Mouse (Mus musculus): ENCODE data around the gene Rab5c. TPM values are rescaled to one million over a fixed set of nuclear protein-coding genes. Genes with fewer than 3 reads are reported as not detected.
A peak's percentile ranks its signal among the peaks of the same experiment; 100 is the strongest.

Rab5c gene
- polyA plus RNA-seq, 1 experiment from 2014 or later = 13.1 TPM

DNA sequence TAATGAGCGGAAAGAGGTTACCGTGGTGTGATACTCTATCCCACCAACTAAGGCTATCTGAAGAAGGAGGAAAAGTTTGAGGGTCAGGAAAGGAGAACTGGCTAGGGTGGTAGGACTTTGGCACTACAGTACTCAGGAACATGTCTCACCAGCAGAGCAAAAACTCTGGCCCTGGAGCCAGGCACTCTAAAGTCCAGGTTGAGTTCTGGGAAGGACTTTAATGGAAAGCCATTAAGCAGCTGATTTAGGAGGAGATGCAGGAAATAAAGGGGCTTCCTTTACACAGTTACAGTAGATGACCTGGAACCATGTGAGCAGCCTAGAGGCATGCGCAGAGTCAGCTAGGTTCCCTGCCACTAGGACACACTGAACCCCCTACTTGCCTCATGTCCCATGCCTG lies 10.8 kb downstream of the Rab5c start:
- DNase-seq (ENCODE audit: low spot score) = no peak
- Histone ChIP-seq H3K27me3 (ENCODE audit: low read depth, poor library complexity, severe bottlenecking) (no peaks in the 10 kb centered on the region), H3K4me1 (peaks cover 20% of the 10 kb centered on the region), H3K36me3 (peaks cover 31% of the 10 kb centered on the region), H3K4me3 (no peak overlapping the region), H3K27ac (no peak overlapping the region), H3K9me3 (replicated peaks) (no peaks in the 10 kb centered on the region)
- 96% methylated on average over 3 of the region's 3 CpGs for WGBS

DNA sequence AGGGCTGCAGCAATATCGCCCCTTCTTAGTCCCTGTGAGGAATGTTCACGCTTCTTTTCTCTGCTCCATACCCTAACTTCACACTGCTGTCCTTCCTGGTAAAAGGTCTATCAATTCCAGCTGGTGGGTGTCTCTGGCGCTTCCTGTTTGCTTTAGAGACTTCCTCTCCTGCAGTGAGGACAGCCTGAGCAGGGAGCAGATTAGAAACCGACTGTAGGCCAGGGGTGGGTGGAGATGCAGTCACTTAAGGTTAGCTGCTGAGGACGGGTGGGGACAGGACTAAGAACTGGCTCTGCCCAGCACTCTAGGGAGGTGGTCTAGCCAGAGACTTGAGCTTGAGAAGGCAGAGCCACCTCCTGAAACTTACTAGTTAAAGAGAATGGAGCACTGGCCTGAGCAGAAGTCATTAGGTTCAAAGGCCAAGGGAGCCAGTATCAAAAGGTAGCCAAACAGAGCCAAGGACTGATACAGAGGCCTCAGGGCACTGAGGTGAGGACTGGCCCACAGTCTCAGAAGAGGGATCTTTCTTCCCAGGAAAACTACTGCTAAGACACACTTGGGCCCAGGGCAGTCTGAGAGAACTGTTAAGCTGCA lies 13.0 kb downstream of the Rab5c start:
- WGBS = 36% methylated on average over 5 of the region's 5 CpGs
- no peak for DNase-seq (ENCODE audit: low spot score)
- Histone ChIP-seq H3K4me3 (0 out of 2 replicates have a peak overlapping the region, but pooled peaks have one; percentile 11), H3K27me3 (ENCODE audit: low read depth, poor library complexity, severe bottlenecking) (no peaks in the 10 kb centered on the region), H3K27ac (peak overlapping the region; percentile 74), H3K36me3 (peaks cover 28% of the 10 kb centered on the region), H3K4me1 (peaks cover 31% of the 10 kb centered on the region), H3K9me3 (replicated peaks) (no peaks in the 10 kb centered on the region)

DNA sequence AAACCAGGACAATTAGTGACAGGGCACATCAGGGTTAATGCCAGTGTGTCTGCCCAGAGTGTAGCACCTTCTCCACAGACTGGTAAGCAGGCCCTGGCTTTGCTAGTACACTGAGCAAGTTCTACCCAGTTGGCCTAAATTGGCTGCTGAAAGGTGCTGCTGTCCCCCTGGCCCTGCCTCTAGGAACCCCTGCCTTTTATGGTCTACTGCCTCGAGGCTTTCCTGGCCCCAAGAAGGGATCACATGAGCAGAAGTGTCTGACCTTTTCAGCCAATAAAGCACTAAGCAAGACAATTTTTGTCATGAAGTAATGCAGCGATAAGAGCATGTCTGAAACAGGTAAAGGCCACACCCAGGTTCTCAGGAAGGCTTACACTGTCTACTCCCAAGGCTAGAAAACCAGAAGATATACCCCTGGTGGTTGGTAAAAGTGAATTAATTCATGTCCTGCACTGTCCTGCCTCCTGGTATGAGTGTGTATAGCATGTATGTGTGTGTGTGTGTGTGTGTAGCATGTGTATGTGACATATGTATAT lies 15.5 kb downstream of the Rab5c start:
- Histone ChIP-seq H3K4me1 (peaks cover 34% of the 10 kb centered on the region), H3K4me3 (no peak overlapping the region), H3K9me3 (replicated peaks) (no peaks in the 10 kb centered on the region), H3K27me3 (ENCODE audit: low read depth, poor library complexity, severe bottlenecking) (no peaks in the 10 kb centered on the region), H3K27ac (peak overlapping the region; percentile 19; the same call in 1 of the 2 replicates), H3K36me3 (peaks cover 32% of the 10 kb centered on the region)
- WGBS = 66% methylated on average over 2 of the region's 2 CpGs
- no peak for DNase-seq (ENCODE audit: low spot score)

DNA sequence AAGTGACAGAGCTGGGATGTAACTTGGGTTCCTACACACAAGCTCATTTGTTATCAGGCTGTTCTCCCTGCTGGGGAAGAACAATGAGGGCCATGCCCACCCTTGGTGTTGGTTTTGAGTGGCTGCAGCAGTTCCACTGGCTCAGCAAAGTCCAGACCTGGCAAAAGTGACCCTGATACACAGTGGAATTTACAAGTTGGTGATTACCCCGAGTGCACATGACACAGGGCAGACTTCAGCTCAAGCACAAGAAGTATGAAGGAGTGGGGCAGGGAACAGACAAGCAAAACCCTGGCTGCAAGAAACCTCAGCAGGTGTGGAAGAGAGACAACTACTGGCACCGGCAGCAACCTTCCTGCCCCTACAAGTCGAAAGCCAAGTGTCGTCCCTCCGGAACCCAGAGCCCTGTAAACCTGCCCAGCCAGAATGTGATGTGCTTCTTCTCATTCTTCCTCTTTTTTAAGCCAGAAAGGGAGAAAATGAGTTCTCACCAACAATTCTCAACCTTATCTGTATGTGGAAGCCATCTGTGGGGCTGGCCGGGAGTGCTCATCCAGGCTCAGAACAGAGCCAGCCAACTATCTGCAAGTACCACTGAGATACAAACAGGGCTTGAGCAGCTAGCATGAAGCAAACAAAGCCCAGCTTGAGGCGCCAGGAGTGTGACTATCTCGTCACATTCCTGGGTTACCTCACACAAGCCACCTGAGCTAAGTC lies 16.1 kb downstream of the Rab5c start:
- Histone ChIP-seq H3K4me1 (peaks cover 34% of the 10 kb centered on the region), H3K9me3 (replicated peaks) (no peaks in the 10 kb centered on the region), H3K27ac (0 out of 2 replicates have a peak overlapping the region, but pooled peaks have one; percentile 19), H3K36me3 (peaks cover 36% of the 10 kb centered on the region), H3K4me3 (no peak overlapping the region), H3K27me3 (ENCODE audit: low read depth, poor library complexity, severe bottlenecking) (no peaks in the 10 kb centered on the region)
- no peak for DNase-seq (ENCODE audit: low spot score)
- 81% methylated on average over 8 of the region's 8 CpGs for WGBS

DNA sequence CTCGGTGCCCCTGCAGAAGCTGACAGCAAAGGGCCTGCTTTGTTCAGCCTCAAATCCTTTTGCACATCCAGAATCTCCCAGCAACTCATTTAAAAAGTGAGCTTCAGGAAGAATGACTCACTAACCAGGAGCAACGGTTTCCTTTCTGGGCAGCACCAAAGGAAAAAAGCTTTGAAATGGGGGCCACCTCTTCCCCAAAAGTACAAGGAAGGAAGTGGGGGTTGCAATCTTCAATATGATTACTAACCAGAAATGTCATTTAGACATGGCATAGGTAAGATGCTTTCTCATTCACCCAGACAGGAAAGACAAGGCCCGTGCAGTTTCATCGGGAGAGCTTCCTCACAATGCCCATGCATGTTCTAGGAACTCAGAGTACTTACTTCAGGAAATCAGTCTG lies 16.8 kb downstream of the Rab5c start:
- no peak overlapping the region for H3K27ac ChIP-seq
- no peaks in the 10 kb centered on the region for H3K9me3 ChIP-seq (replicated peaks)
- peaks cover 34% of the 10 kb centered on the region for H3K4me1 ChIP-seq
- peaks cover 42% of the 10 kb centered on the region for H3K36me3 ChIP-seq
- H3K27me3 ChIP-seq (ENCODE audit: low read depth, poor library complexity, severe bottlenecking) = no peaks in the 10 kb centered on the region
- 82% methylated on average over 4 of the region's 4 CpGs for WGBS
- no peak overlapping the region for H3K4me3 ChIP-seq
- no peak for DNase-seq (ENCODE audit: low spot score)

DNA sequence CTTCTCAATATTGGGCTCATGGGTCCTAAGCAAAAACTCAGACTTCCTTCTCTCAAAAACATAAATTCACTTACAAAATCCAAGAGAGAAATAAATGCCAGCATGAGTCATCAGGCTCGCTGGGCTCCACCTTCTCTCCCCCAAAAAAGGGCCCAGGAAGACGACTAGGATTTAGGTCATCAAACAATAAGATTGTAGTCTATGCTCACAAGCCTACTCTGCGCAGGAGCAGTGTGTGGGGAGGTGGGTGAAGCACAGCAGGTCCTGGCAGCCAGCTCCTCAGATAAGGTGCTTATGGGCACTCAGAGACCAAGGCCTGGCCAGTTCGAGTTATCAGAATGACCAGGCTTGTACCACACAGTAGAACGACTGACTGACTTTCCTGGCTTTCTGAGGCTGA lies 17.7 kb downstream of the Rab5c start:
- Histone ChIP-seq H3K4me1 (peaks cover 35% of the 10 kb centered on the region), H3K4me3 (no peak overlapping the region), H3K27me3 (ENCODE audit: low read depth, poor library complexity, severe bottlenecking) (no peaks in the 10 kb centered on the region), H3K27ac (0 out of 2 replicates have a peak overlapping the region, but pooled peaks have one; percentile 14), H3K36me3 (peaks cover 50% of the 10 kb centered on the region), H3K9me3 (replicated peaks) (no peaks in the 10 kb centered on the region)
- 82% methylated on average over 5 of the region's 5 CpGs for WGBS
- DNase-seq (ENCODE audit: low spot score) = no peak

DNA sequence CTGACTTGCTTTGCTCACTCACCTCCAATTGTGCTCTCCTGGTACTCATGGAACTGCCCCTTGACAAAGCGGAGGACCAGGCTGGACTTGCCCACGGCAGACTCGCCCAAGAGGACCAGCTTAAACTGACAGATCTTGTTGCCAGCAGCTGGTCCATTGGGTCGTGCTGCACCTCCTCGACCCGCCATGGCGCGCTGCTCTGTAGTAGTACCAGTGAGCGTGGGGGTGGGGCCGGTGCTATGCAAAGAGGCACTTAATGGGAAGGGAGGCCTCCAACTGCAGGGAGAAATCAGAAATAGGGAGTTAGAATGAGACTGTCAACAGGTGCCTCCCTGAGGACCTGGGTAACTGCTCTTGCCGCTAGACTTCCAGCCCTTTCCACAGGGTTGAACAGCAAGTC lies 18.1 kb downstream of the Rab5c start:
- no peak for DNase-seq (ENCODE audit: low spot score)
- H3K27ac ChIP-seq = no peak overlapping the region
- H3K9me3 ChIP-seq (replicated peaks) = no peaks in the 10 kb centered on the region
- H3K4me1 ChIP-seq = peaks cover 32% of the 10 kb centered on the region
- H3K36me3 ChIP-seq = peaks cover 53% of the 10 kb centered on the region
- 90% methylated on average over 11 of the region's 11 CpGs for WGBS
- no peaks in the 10 kb centered on the region for H3K27me3 ChIP-seq (ENCODE audit: low read depth, poor library complexity, severe bottlenecking)
- H3K4me3 ChIP-seq = no peak overlapping the region

DNA sequence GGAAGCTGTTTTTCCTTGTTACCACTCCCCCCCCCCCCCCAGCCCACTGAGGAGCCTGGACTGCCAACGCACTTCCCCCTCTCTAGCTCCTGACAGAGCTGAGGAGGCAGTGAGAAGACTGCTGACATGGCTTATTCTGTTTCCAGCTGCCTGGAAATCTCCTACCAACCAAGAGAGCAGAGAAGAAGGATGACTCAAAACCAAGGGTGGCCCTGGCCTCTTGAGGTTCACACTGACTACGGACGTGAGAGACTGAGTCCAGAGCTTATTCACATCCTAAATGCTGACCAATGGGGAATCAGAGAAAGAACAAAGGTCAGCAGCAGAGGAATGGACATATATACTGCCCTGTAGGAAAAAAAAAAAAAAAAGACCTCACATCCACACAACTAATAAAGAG lies 18.7 kb downstream of the Rab5c start:
- H3K27me3 ChIP-seq (ENCODE audit: low read depth, poor library complexity, severe bottlenecking) = no peaks in the 10 kb centered on the region
- 89% methylated on average over 3 of the region's 3 CpGs for WGBS
- peaks cover 58% of the 10 kb centered on the region for H3K36me3 ChIP-seq

DNA sequence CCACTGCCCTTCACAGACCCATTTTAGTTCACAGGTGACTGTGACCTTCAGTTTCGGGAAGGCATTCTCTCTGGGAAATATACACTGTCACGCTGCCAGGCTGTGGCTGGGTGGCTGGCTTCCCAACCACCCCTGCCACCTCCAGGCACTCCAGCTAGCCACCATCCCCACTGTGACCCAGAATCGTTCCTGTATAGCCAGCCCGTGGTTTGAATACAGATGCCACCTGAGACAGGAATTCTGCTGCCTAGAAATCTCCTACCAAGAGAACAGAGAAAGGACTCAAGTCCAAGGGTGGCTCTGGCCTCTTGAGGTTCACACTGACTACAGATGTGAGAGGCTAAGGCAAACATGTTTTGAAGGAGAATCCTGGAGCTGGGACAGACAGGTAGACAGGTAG lies 19.1 kb downstream of the Rab5c start:
- Histone ChIP-seq H3K4me1 (peaks cover 34% of the 10 kb centered on the region), H3K27me3 (ENCODE audit: low read depth, poor library complexity, severe bottlenecking) (no peaks in the 10 kb centered on the region), H3K9me3 (replicated peaks) (no peaks in the 10 kb centered on the region), H3K4me3 (no peak overlapping the region), H3K27ac (no peak overlapping the region), H3K36me3 (peaks cover 58% of the 10 kb centered on the region)
- 93% methylated on average over 4 of the region's 4 CpGs for WGBS
- DNase-seq (ENCODE audit: low spot score) = no peak

More for the DNA sequence above, 18.7 kb downstream of the Rab5c start:
- Histone ChIP-seq H3K9me3 (replicated peaks) (no peaks in the 10 kb centered on the region), H3K4me1 (peaks cover 32% of the 10 kb centered on the region), H3K4me3 (no peak overlapping the region), H3K27ac (no peak overlapping the region)
- no peak for DNase-seq (ENCODE audit: low spot score)

DNA sequence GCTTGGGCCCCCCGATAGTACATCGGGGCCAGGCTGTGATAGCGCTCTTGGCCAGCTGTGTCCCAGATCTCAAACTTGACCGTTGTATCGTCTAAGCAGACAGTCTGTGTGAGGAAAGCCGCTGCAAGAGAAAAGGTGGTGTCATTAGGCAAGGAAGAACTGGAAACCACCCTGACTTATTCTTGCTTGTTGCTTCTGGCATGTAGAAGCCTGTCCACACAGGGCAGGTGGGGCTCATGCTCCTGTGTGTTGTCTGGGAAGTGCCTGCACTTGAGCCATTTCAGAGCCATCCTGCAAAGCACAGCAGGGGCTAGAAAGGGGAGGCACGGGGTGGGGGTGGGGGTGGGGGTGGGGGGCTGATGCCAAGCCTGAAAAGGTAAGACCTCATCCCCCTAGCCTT lies 19.6 kb downstream of the Rab5c start:
- Histone ChIP-seq H3K36me3 (peaks cover 58% of the 10 kb centered on the region), H3K4me3 (no peak overlapping the region), H3K9me3 (replicated peaks) (no peaks in the 10 kb centered on the region), H3K27me3 (ENCODE audit: low read depth, poor library complexity, severe bottlenecking) (no peaks in the 10 kb centered on the region), H3K4me1 (peaks cover 38% of the 10 kb centered on the region), H3K27ac (no peak overlapping the region)
- no peak for DNase-seq (ENCODE audit: low spot score)
- 92% methylated on average over 7 of the region's 7 CpGs for WGBS

DNA sequence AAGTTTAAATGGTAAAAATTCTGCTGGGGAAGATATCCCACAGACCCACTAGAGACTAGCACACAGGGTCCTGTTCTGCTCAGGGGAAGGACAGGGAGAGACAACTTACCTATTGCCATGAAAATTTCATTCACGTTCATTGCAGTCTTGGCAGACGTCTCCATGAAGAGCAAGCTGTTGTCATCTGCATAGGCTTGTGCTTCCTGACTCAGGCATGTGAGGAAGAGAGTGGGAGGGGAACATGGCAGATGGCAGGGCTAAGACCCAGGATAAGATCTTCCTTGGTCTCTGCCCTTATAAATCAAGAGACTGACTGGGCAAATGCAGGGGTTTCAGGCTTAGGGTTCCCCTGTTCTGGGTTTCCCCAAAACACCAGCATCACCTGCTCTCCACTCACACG lies 21.4 kb downstream of the Rab5c start:
- H3K9me3 ChIP-seq (replicated peaks) = no peaks in the 10 kb centered on the region
- no peaks in the 10 kb centered on the region for H3K27me3 ChIP-seq (ENCODE audit: low read depth, poor library complexity, severe bottlenecking)
- no peak overlapping the region for H3K4me3 ChIP-seq
- peaks cover 45% of the 10 kb centered on the region for H3K4me1 ChIP-seq
- H3K27ac ChIP-seq = no peak overlapping the region
- WGBS = 92% methylated on average over 3 of the region's 3 CpGs
- peaks cover 58% of the 10 kb centered on the region for H3K36me3 ChIP-seq
- DNase-seq (ENCODE audit: low spot score) = no peak

DNA sequence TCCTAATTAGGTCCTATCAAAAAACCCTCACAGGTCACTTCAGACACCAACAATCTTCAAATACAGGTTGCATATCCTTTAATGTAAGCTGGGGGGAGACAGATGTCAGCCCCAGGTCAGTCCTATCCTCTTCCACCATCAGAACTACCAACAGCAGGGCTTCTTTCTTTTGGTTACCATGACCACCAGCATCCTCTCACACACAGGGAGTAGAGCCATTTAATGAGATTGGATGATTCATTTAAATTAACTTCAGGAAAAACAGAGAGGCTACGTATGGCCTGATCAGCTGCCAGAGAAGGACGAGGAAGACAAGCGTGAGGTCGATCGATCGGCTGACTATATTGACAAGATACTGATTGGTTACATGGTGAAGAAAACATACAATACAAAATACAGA lies 23.1 kb downstream of the Rab5c start:
- no peak for DNase-seq (ENCODE audit: low spot score)
- H3K36me3 ChIP-seq = peaks cover 67% of the 10 kb centered on the region
- 91% methylated on average over 6 of the region's 6 CpGs for WGBS
- H3K4me1 ChIP-seq = peaks cover 53% of the 10 kb centered on the region
- H3K4me3 ChIP-seq = no peak overlapping the region
- no peaks in the 10 kb centered on the region for H3K27me3 ChIP-seq (ENCODE audit: low read depth, poor library complexity, severe bottlenecking)
- H3K27ac ChIP-seq = no peak overlapping the region
- H3K9me3 ChIP-seq (replicated peaks) = no peaks in the 10 kb centered on the region

DNA sequence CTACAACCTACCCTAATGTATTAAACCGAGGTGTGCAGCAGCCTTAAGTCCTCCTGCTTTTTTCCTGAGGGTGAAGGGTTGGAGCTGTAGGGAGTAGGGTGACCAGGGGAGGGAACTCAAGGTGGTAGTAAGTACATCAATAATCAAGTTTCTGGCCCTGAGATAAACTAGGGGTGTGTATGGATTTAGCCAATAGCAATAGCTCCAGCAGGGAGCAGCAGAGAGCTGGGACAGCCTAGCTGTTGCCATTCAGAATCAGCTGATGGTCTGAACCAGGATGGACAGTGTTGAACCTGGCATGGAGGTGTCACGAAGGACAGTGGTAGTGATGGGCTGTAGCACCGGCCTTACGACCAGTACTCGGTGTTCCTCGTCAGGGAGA lies 23.5 kb downstream of the Rab5c start:
- peak; percentile 79 for DNase-seq (ENCODE audit: low spot score)
- peak overlapping the region; percentile 99 for H3K27ac ChIP-seq
- 37% methylated on average over 6 of the region's 6 CpGs for WGBS
- peak overlapping the region; percentile 43 for H3K4me3 ChIP-seq
- no peaks in the 10 kb centered on the region for H3K27me3 ChIP-seq (ENCODE audit: low read depth, poor library complexity, severe bottlenecking)
- H3K36me3 ChIP-seq = peaks cover 67% of the 10 kb centered on the region
- peaks cover 51% of the 10 kb centered on the region for H3K4me1 ChIP-seq
- no peaks in the 10 kb centered on the region for H3K9me3 ChIP-seq (replicated peaks)
